Mouse (Mus musculus) neural tube, embryonic 14.5 days (tissue): Measurements from ENCODE around the gene Apba3. TPM values are rescaled to one million over a fixed set of nuclear protein-coding genes. Genes with fewer than 3 reads are reported as not detected.

ENCODE experiments used
- ATAC-seq: fragments of 200-750 bp; cut with Nextera tagmentation; 2 replicates; pipeline ENCODE4 v1.8.0; 2017; ENCODE audit warnings: low read depth, mild to moderate bottlenecking, moderate TSS enrichment, moderate library complexity
- H3K27ac ChIP-seq: fragments of 300-500 bp; sonication (generic); 2 replicates; pipeline ENCODE4 v1.5.1; 2014; ENCODE audit warnings: low read depth, mild to moderate bottlenecking, control low read depth, low read length, moderate library complexity, mixed read lengths
- H3K27me3 ChIP-seq: fragments of 300-500 bp; sonication (generic); 2 replicates; pipeline ENCODE4 v1.6.1; 2014; ENCODE audit warnings: low read length; ENCODE audit not compliant: control insufficient read depth, insufficient read depth
- H3K36me3 ChIP-seq: fragments of 300-500 bp; sonication (generic); 2 replicates; pipeline ENCODE4 v1.6.1; 2014; ENCODE audit warnings: low read length, mixed read lengths; ENCODE audit not compliant: control insufficient read depth, insufficient read depth
- H3K4me1 ChIP-seq: fragments of 300-500 bp; sonication (generic); 2 replicates; pipeline ENCODE4 v1.6.1; 2014; ENCODE audit warnings: low read length; ENCODE audit not compliant: control insufficient read depth, insufficient read depth
- H3K4me2 ChIP-seq: fragments of 300-500 bp; sonication (generic); 2 replicates; pipeline ENCODE4 v1.6.1; 2014; ENCODE audit warnings: mild to moderate bottlenecking, low read depth, low read length, control low read depth
- H3K4me3 ChIP-seq: fragments of 300-500 bp; sonication (generic); 2 replicates; pipeline ENCODE4 v1.5.1; 2014; ENCODE audit warnings: low read depth, low read length, control low read depth, mixed read lengths
- H3K9ac ChIP-seq: fragments of 300-500 bp; sonication (generic); replicated peaks from 2 replicates; pipeline ENCODE4 v1.6.1; 2014; ENCODE audit warnings: low read depth, mild to moderate bottlenecking, control low read depth, low read length, mixed read lengths
- H3K9me3 ChIP-seq: fragments of 300-500 bp; sonication (generic); 2 replicates; pipeline ENCODE4 v1.6.1; 2016; ENCODE audit warnings: low read length; ENCODE audit not compliant: control insufficient read depth
- WGBS: fragments of 180-500 bp; shearing (Covaris S2); extraction: QIAGEN DNeasy Blood & Tissue Kit; methylation state at CpG from one replicate; pipeline ENCODE4 v1.1.7; 2014; 5-methylcytosine and 5-hydroxymethylcytosine counted together
- polyA plus RNA-seq: library from polyadenylated mRNA; unstranded; fragments of >200 nt; fragmentation: Nextera tagmentation; extraction: Ambion mirVana; gene quantifications from 2 replicates; pipeline ENCODE4 v1.2.1, GENCODE M21; 2014

Gene Apba3
- polyA plus RNA-seq, 1 experiment from 2014 or later = 26.1 TPM

GRCm38 (mm10) chr10:81285694-81286450 is 19.1 kb downstream of the Apba3 start:
- no peaks in the 10 kb centered on the region for H3K9me3 ChIP-seq
- 2% methylated on average over 54 of the region's 54 CpGs for WGBS
- peaks cover 4% of the 10 kb centered on the region; the same call in 1 of the 2 replicates for H3K4me1 ChIP-seq
- H3K36me3 ChIP-seq = no peaks in the 10 kb centered on the region
- H3K27me3 ChIP-seq = peaks cover 3% of the 10 kb centered on the region
- no peak overlapping the region for H3K27ac ChIP-seq
- peak; percentile 72 for ATAC-seq
- H3K4me3 ChIP-seq = peak overlapping the region; percentile 39
- peak overlapping the region; percentile 50 for H3K9ac ChIP-seq
- H3K4me2 ChIP-seq = peak overlapping the region; percentile 71

GRCm38 (mm10) chr10:81286586-81286985 is 19.8 kb downstream of the Apba3 start:
- Histone ChIP-seq H3K27ac (no peak overlapping the region), H3K9me3 (no peaks in the 10 kb centered on the region), H3K4me2 (no peak overlapping the region), H3K36me3 (no peaks in the 10 kb centered on the region), H3K4me1 (peaks cover 6% of the 10 kb centered on the region; the same call in 1 of the 2 replicates), H3K4me3 (no peak overlapping the region), H3K9ac (no peak overlapping the region), H3K27me3 (peaks cover 3% of the 10 kb centered on the region)
- no peak for ATAC-seq
- 55% methylated on average over 6 of the region's 6 CpGs for whole genome bisulfite sequencing

DNA sequence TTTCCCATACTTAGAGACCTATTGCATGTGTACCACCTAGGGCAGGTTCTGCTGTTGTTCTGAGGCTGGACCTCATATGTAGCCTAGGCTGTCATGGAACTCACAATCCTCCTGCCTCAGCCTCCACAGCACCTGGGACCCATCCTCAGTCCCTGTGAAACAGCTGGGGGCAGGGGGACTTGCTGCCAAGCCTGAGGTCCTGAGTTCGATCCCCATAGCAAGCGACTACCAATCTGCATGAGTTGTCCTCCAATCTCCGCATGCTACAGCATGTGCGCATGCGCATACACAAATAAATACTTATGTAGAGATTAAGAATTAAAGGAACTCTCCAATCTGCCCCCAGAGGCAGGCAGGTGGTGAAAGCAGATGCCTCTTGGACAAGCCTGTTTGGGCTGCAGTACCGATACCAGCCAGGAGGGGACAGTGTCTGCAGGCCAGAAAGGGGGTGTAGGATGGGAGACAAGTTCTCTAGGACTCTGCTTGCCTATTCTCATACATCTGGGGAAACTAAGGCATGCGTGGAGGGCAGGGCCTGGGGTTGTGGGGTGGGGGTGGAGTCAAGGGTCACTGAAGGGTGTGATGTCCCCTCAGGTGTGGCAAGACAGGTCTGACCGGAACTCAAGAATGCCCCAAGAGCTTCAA is 20.9 kb downstream of the Apba3 start:
- Histone ChIP-seq H3K4me1 (peaks cover 6% of the 10 kb centered on the region; the same call in 1 of the 2 replicates), H3K27me3 (peaks cover 3% of the 10 kb centered on the region), H3K4me2 (no peak overlapping the region), H3K9me3 (no peaks in the 10 kb centered on the region), H3K9ac (no peak overlapping the region), H3K4me3 (no peak overlapping the region), H3K27ac (no peak overlapping the region), H3K36me3 (no peaks in the 10 kb centered on the region)
- ATAC-seq = no peak
- 60% methylated on average over 8 of the region's 8 CpGs for WGBS

- no peak for ATAC-seq
- peaks cover 6% of the 10 kb centered on the region; the same call in 1 of the 2 replicates for H3K4me1 ChIP-seq
- WGBS = 32% methylated on average over 6 of the region's 6 CpGs
- no peak overlapping the region for H3K9ac ChIP-seq
- H3K27ac ChIP-seq = no peak overlapping the region
- H3K4me2 ChIP-seq = no peak overlapping the region
- H3K27me3 ChIP-seq = no peaks in the 10 kb centered on the region; the same call in 1 of the 2 replicates
- no peaks in the 10 kb centered on the region for H3K9me3 ChIP-seq
- H3K36me3 ChIP-seq = no peaks in the 10 kb centered on the region
- H3K4me3 ChIP-seq = no peak overlapping the region
These were observed 21.8 kb downstream of the Apba3 start for GRCm38 (mm10) chr10:81288601-81289000.

DNA sequence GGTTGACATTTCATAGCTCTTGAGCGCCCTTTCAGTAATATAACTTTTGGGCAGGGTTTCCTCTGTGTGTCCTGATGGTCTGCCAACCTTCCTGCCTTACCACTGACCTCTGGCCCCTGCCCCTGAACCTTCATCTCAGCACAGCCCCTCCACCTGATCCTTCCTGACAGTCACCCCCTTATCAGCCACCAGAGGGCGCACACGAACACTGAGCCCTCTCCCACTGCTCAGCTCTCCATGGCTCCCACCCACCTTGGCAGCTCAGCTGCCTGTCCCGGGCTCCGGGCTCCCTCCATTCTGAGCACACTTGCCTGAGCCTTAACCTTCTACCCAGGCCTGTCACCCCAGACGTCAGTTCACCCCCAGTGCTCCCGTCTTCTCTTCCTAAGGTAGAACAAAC is 22.5 kb downstream of the Apba3 start:
- 4% methylated on average over 7 of the region's 7 CpGs for WGBS
- Histone ChIP-seq H3K4me2 (no peak overlapping the region), H3K4me1 (peaks cover 13% of the 10 kb centered on the region), H3K9ac (no peak overlapping the region), H3K9me3 (no peaks in the 10 kb centered on the region), H3K36me3 (no peaks in the 10 kb centered on the region), H3K27ac (no peak overlapping the region), H3K4me3 (no peak overlapping the region), H3K27me3 (no peaks in the 10 kb centered on the region; the same call in 1 of the 2 replicates)
- ATAC-seq = peak; percentile 1; the same call in 1 of the 2 replicates

DNA sequence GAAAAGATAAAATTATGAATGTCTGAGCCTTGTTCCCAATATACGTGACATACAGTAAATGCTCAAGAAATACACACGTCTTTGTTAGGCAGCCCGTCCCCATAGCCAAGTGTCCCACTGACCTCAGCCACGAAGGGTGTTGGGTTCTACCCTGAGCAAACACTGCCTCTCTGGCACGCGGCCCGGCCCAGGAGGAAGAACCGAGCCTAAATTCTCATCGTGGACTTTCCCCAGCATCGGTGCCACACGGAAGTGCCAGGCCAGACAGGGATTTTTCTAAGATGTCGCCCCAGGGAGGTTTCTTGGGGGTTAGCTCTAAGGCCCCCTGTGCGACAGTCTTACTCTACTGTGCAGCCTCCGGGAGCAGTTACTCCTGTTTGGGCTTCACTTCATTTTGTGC is 23.1 kb downstream of the Apba3 start:
- ATAC-seq = no peak
- H3K4me1 ChIP-seq = peaks cover 18% of the 10 kb centered on the region
- H3K27me3 ChIP-seq = no peaks in the 10 kb centered on the region; the same call in 1 of the 2 replicates
- H3K9me3 ChIP-seq = no peaks in the 10 kb centered on the region
- H3K4me3 ChIP-seq = no peak overlapping the region
- no peak overlapping the region for H3K9ac ChIP-seq
- 61% methylated on average over 14 of the region's 14 CpGs for WGBS
- no peak overlapping the region for H3K27ac ChIP-seq
- no peaks in the 10 kb centered on the region for H3K36me3 ChIP-seq
- no peak overlapping the region for H3K4me2 ChIP-seq

- 13% methylated on average over 24 of the region's 24 CpGs for WGBS
- H3K27me3 ChIP-seq = no peaks in the 10 kb centered on the region; the same call in 1 of the 2 replicates
- no peak overlapping the region for H3K4me3 ChIP-seq
- no peaks in the 10 kb centered on the region for H3K36me3 ChIP-seq
- no peak overlapping the region for H3K27ac ChIP-seq
- no peak for ATAC-seq
- no peak overlapping the region for H3K9ac ChIP-seq
- H3K9me3 ChIP-seq = no peaks in the 10 kb centered on the region
- peaks cover 20% of the 10 kb centered on the region for H3K4me1 ChIP-seq
- no peak overlapping the region for H3K4me2 ChIP-seq
These were observed 24.1 kb downstream of the Apba3 start for GRCm38 (mm10) chr10:81290698-81291460.

DNA sequence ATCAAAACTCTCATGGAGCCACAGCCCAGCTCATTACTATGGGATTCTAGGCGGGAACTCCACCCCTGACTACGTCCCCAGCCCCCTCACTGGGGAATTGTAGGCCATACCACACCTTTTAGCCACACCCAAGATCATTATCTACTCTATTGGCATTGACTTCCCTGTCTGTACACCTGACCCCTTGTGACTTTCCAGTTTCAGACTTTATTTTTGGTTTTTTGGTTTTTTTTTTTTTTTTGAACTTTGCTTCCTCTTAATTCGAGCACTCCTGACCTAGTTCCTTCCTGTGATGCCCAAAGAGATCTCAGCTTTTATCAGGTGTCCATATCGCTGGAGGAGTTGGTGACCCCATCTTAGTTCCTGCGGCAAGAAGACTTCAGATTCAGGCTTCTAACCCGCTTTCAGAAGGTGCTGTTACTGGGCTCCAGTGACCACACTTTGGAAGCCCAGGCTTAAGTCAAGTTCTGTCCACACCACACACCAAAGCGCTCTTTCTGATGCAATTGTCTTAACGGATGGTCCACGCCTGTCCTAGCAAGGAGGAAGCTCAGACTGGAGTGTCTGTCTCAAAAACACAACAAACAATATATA is 24.8 kb downstream of the Apba3 start, which contains the start of gene Tjp3:
Gene Tjp3 (minus strand): TSS at position 71 of the 594 bp plus-strand sequence.
- 75% methylated on average over 9 of the region's 9 CpGs for WGBS
- no peaks in the 10 kb centered on the region; the same call in 1 of the 2 replicates for H3K27me3 ChIP-seq
- no peak for ATAC-seq
- no peak within 1 kb of the TSS for H3K9ac ChIP-seq
- H3K4me3 ChIP-seq = no peak within 1 kb of the TSS
- no peaks in the 10 kb centered on the region for H3K9me3 ChIP-seq
- H3K4me1 ChIP-seq = peaks cover 20% of the 10 kb centered on the region
- H3K36me3 ChIP-seq = no peaks in the 10 kb centered on the region
- H3K4me2 ChIP-seq = peak within 1 kb of the TSS; percentile 92; the same call in 1 of the 2 replicates
- H3K27ac ChIP-seq = no peak within 1 kb of the TSS
